Comparison of ENCODE assay signal across 8 mouse cellular contexts in genomic region chr19:7057722-7058207, GRCm38 (mm10). TPM values are rescaled to one million over a fixed set of nuclear protein-coding genes. Genes with fewer than 3 reads are reported as not detected.
DNase-seq lines count a peak whose midpoint lies in the region; ATAC-seq and TF ChIP-seq lines count a peak whose summit lies in the region.

No protein-coding gene starts in this region.

- TF ChIP-seq CTCF in small intestine, adult 2 months (IDR thresholded peaks at IDR 0.05; ENCODE audit: extremely low read depth, insufficient read length, insufficient replicate concordance, low read depth, low read length), result peak; percentile 46; the same call in 1 of the 2 replicates

- no peaks in the 10 kb centered on the region for H3K9me3 ChIP-seq in embryonic facial prominence, embryonic 11.5 days (replicated peaks; ENCODE audit: control insufficient read depth, low read length)
- no peaks in the 10 kb centered on the region for H3K9me3 ChIP-seq in limb, embryonic 10.5 days (replicated peaks)
- no peaks in the 10 kb centered on the region for H3K9me3 ChIP-seq in midbrain, embryonic 11.5 days (ENCODE audit: control insufficient read depth, low read length)

- TF ChIP-seq POLR2A in small intestine, adult 2 months (IDR thresholded peaks at IDR 0.05; ENCODE audit: low read depth, low read length), result peak; percentile 82; the same call in 1 of the 2 replicates

- peak; percentile 71 for ATAC-seq in embryonic facial prominence, embryonic 11.5 days (replicated peaks; ENCODE audit: insufficient number of reproducible peaks, low FRiP score, low TSS enrichment, low read depth)
- peak; percentile 88 for ATAC-seq in midbrain, embryonic 11.5 days (ENCODE audit: low FRiP score)

- peak overlapping the region; percentile 16 for H3K4me3 ChIP-seq in embryonic facial prominence, embryonic 11.5 days (ENCODE audit: low read depth, low read length)
- peak overlapping the region; percentile 76 for H3K4me3 ChIP-seq in limb, embryonic 10.5 days
- peak overlapping the region; percentile 59 for H3K4me3 ChIP-seq in midbrain, embryonic 11.5 days (ENCODE audit: low read depth, low read length)
- peak overlapping the region; percentile 79 for H3K4me3 ChIP-seq in small intestine, adult 2 months (ENCODE audit: low read depth, low read length)

- no peak overlapping the region for H3K27ac ChIP-seq in embryonic facial prominence, embryonic 11.5 days (replicated peaks; ENCODE audit: low read depth, low read length)
- H3K27ac ChIP-seq in limb, embryonic 10.5 days, result peak overlapping the region; percentile 81; the same call in 1 of the 2 replicates
- no peak overlapping the region for H3K27ac ChIP-seq in midbrain, embryonic 11.5 days (ENCODE audit: low read depth, low read length)
- peak overlapping the region; percentile 51 for H3K27ac ChIP-seq in small intestine, adult 2 months (ENCODE audit: insufficient read depth, low read depth, low read length)

- no peaks in the 10 kb centered on the region for H3K36me3 ChIP-seq in embryonic facial prominence, embryonic 11.5 days (replicated peaks; ENCODE audit: control insufficient read depth, insufficient read depth, low read depth, low read length)
- H3K36me3 ChIP-seq in limb, embryonic 10.5 days, result no peaks in the 10 kb centered on the region
- H3K36me3 ChIP-seq in midbrain, embryonic 11.5 days (ENCODE audit: control insufficient read depth, insufficient read depth, low read length), result no peaks in the 10 kb centered on the region
- no peaks in the 10 kb centered on the region for H3K36me3 ChIP-seq in small intestine, adult 2 months (ENCODE audit: control insufficient read depth, insufficient read depth, low read length)

- DNase-seq in 3134 (ENCODE audit: extremely low read depth, insufficient read length, low spot score), result peak; percentile 87
- peak; percentile 92 for DNase-seq in adrenal gland, postnatal 10 days
- peak; percentile 90 for DNase-seq in embryonic facial prominence, embryonic 11.5 days (ENCODE audit: low spot score)
- DNase-seq in heart, adult 11 months, result peak; percentile 100
- peak; percentile 94 for DNase-seq in kidney, adult 11 months
- peak; percentile 88 for DNase-seq in limb, embryonic 10.5 days (ENCODE audit: low spot score)
- peak; percentile 98 for DNase-seq in midbrain, embryonic 11.5 days (ENCODE audit: low spot score, missing footprints)

- H3K27me3 ChIP-seq in embryonic facial prominence, embryonic 11.5 days (ENCODE audit: control insufficient read depth, insufficient read depth, low read length), result no peaks in the 10 kb centered on the region
- H3K27me3 ChIP-seq in limb, embryonic 10.5 days (ENCODE audit: low read depth, poor library complexity, severe bottlenecking), result peaks cover 68% of the 10 kb centered on the region
- H3K27me3 ChIP-seq in midbrain, embryonic 11.5 days (ENCODE audit: control insufficient read depth, insufficient read depth, low read length), result peaks cover 6% of the 10 kb centered on the region
- H3K27me3 ChIP-seq in small intestine, adult 2 months (ENCODE audit: control insufficient read depth, insufficient read depth, low read length), result no peaks in the 10 kb centered on the region

- 0 out of 2 replicates have a peak overlapping the region, but pooled peaks have one; percentile 2 for H3K9ac ChIP-seq in embryonic facial prominence, embryonic 11.5 days (replicated peaks; ENCODE audit: low read length)
- H3K9ac ChIP-seq in midbrain, embryonic 11.5 days (ENCODE audit: low read length), result peak overlapping the region; percentile 32; the same call in 1 of the 2 replicates

- WGBS in embryonic facial prominence, embryonic 11.5 days, result under 1% methylated on average over 15 of the region's 15 CpGs
- WGBS in limb, embryonic 10.5 days, result 0% methylated on average over 15 of the region's 15 CpGs
- WGBS in midbrain, embryonic 11.5 days, result under 1% methylated on average over 15 of the region's 15 CpGs
- 2% methylated on average over 15 of the region's 15 CpGs for WGBS in small intestine, adult 2 months

- peaks cover 6% of the 10 kb centered on the region for H3K4me1 ChIP-seq in embryonic facial prominence, embryonic 11.5 days (ENCODE audit: control insufficient read depth, insufficient read depth, low read length)
- H3K4me1 ChIP-seq in limb, embryonic 10.5 days, result peaks cover 26% of the 10 kb centered on the region
- H3K4me1 ChIP-seq in midbrain, embryonic 11.5 days (ENCODE audit: control insufficient read depth, insufficient read depth, low read length), result peaks cover 15% of the 10 kb centered on the region
- H3K4me1 ChIP-seq in small intestine, adult 2 months (ENCODE audit: control insufficient read depth, insufficient read depth, insufficient read length, low read length), result peaks cover 14% of the 10 kb centered on the region

- peak overlapping the region; percentile 100 for H3K4me2 ChIP-seq in embryonic facial prominence, embryonic 11.5 days (ENCODE audit: low read depth, low read length)
- peak overlapping the region; percentile 100 for H3K4me2 ChIP-seq in midbrain, embryonic 11.5 days

RNA-seq across cellular contexts. Expression of gene Macrod1, which starts 1.2 kb away (rescaled TPM):
- total RNA-seq in adrenal gland, postnatal 10 days (2021), result 100 to 1,000 TPM; 134 to 155 TPM
- 5.0 and 6.9 TPM in 2 replicates for polyA plus RNA-seq in embryonic facial prominence, embryonic 11.5 days (2014; fragmentation: Nextera tagmentation; extraction: Ambion mirVana)
- 2.8 and 4.4 TPM in 2 replicates for polyA plus RNA-seq in limb, embryonic 10.5 days (2016; fragmentation: Nextera tagmentation; extraction: Ambion mirVana)
- polyA plus RNA-seq in midbrain, embryonic 11.5 days (2014; fragmentation: Nextera tagmentation; extraction: Ambion mirVana), result 2.2 and 3.0 TPM in 2 replicates
- 30.1 and 37.2 TPM in 2 replicates for polyA plus RNA-seq in small intestine, adult 2 months (2012; rRNA removed)

RNA-seq across cellular contexts. Expression of gene Stip1, which starts 18.0 kb away (rescaled TPM):
- total RNA-seq in adrenal gland, postnatal 10 days (2021), result 100 to 1,000 TPM; 101 to 107 TPM
- polyA plus RNA-seq in embryonic facial prominence, embryonic 11.5 days (2014; fragmentation: Nextera tagmentation; extraction: Ambion mirVana), result 400 and 412 TPM in 2 replicates
- polyA plus RNA-seq in limb, embryonic 10.5 days (2016; fragmentation: Nextera tagmentation; extraction: Ambion mirVana), result 455 and 483 TPM in 2 replicates
- polyA plus RNA-seq in midbrain, embryonic 11.5 days (2014; fragmentation: Nextera tagmentation; extraction: Ambion mirVana), result 410 and 416 TPM in 2 replicates
- polyA plus RNA-seq in small intestine, adult 2 months (2012; rRNA removed), result 15.2 and 21.4 TPM in 2 replicates

RNA-seq across cellular contexts. Expression of gene Fermt3, which starts 38.5 kb away (rescaled TPM):
- 10 to 100 TPM in 1 of 2 experiments, 1 to 10 TPM in 1; 9.8 to 10.1 TPM for total RNA-seq in adrenal gland, postnatal 10 days (2021)
- polyA plus RNA-seq in embryonic facial prominence, embryonic 11.5 days (2014; fragmentation: Nextera tagmentation; extraction: Ambion mirVana), result 6.3 and 6.6 TPM in 2 replicates
- polyA plus RNA-seq in limb, embryonic 10.5 days (2016; fragmentation: Nextera tagmentation; extraction: Ambion mirVana), result 7.0 and 7.5 TPM in 2 replicates
- 6.7 and 7.3 TPM in 2 replicates for polyA plus RNA-seq in midbrain, embryonic 11.5 days (2014; fragmentation: Nextera tagmentation; extraction: Ambion mirVana)
- polyA plus RNA-seq in small intestine, adult 2 months (2012; rRNA removed), result 10.2 and 18.6 TPM in 2 replicates

RNA-seq across cellular contexts. Expression of gene Flrt1, which starts 47.8 kb away (rescaled TPM):
- total RNA-seq in adrenal gland, postnatal 10 days (2021), result 1 to 10 TPM; 1.1 to 2.0 TPM
- polyA plus RNA-seq in embryonic facial prominence, embryonic 11.5 days (2014; fragmentation: Nextera tagmentation; extraction: Ambion mirVana), result 3.0 and 4.4 TPM in 2 replicates
- polyA plus RNA-seq in limb, embryonic 10.5 days (2016; fragmentation: Nextera tagmentation; extraction: Ambion mirVana), result 0.54 and 1.6 TPM in 2 replicates
- polyA plus RNA-seq in midbrain, embryonic 11.5 days (2014; fragmentation: Nextera tagmentation; extraction: Ambion mirVana), result 7.5 and 8.2 TPM in 2 replicates
- 0.06 and 0.22 TPM in 2 replicates for polyA plus RNA-seq in small intestine, adult 2 months (2012; rRNA removed)

Comparison
In these comparisons a context has a peak if more than half of its experiments do, and no peak if none do; other contexts are left out.
1. H3K27ac ChIP-seq: peak in limb, embryonic 10.5 days (single experiment) and small intestine, adult 2 months (single experiment); none in embryonic facial prominence, embryonic 11.5 days (single experiment) and midbrain, embryonic 11.5 days (single experiment).
2. H3K4me3 ChIP-seq: peak in every context shown above with its lines; median percentile 79 in small intestine, adult 2 months; 76 in limb, embryonic 10.5 days; 59 in midbrain, embryonic 11.5 days; 16 in embryonic facial prominence, embryonic 11.5 days.
3. RNA of gene Stip1, which starts 18.0 kb away (polyA plus RNA-seq): 455 to 483 TPM in limb, embryonic 10.5 days, 410 to 416 TPM in midbrain, embryonic 11.5 days and 400 to 412 TPM in embryonic facial prominence, embryonic 11.5 days; 15.2 to 21.4 TPM in small intestine, adult 2 months; every median in the first group is over 10 times any median in the second.
4. Peak in every context shown above with its lines, with median percentiles within 50 percentile points of each other: DNase-seq.